Mouse (Mus musculus) left cerebral cortex, adult 2 months (tissue): ENCODE results near the gene Bank1. TPM values are rescaled to one million over a fixed set of nuclear protein-coding genes. Genes with fewer than 3 reads are reported as not detected.

ENCODE experiments used
- DNase-seq, 2 experiments: peaks; one replicate each; pipeline ENCODE4 v3.0.0; 2021 to 2022; ENCODE audit warnings: low spot score in 2 of 2, mixed read lengths in 1 of 2; ENCODE audit errors: extremely low spot score in 1 of 2
- H3K27ac ChIP-seq: fragments of 200-600 bp; 2 replicates; pipeline ENCODE4 v1.8.1; 2022
- H3K4me3 ChIP-seq: fragments of 200-600 bp; 2 replicates; pipeline ENCODE4 v1.8.1; 2022
- CTCF ChIP-seq: fragments of 200-600 bp; IDR thresholded peaks from 2 replicates; pipeline ENCODE4 v1.8.1; 2022; ENCODE audit warnings: antibody characterized with exemption, mild to moderate bottlenecking, moderate library complexity
- intact Hi-C: fragments of 180-260 bp; cut with DNase I; formaldehyde crosslinking; loops from one replicate; pipeline ENCODE4 v1.15.1; 2025
- total RNA-seq, 2 experiments: library from RNA; stranded (reverse); gene quantifications; 2 replicates each; pipeline ENCODE4 v1.2.3; 2021

The Bank1 gene
- total RNA-seq, 2 experiments from 2014 or later: 0.97 to 1.3 TPM

GRCm38 (mm10) chr3:136247331-136247730, 78.5 kb downstream of the Bank1 start:
- no peak for DNase-seq
- TF ChIP-seq CTCF: no peak
- Histone ChIP-seq H3K4me3 (no peak overlapping the region), H3K27ac (no peak overlapping the region)
- intact Hi-C loops: no loop called here

GRCm38 (mm10) chr3:136244931-136245330, 80.9 kb downstream of the Bank1 start:
- intact Hi-C loops: no loop called here
- no peak for DNase-seq
- no peak for TF ChIP-seq CTCF
- Histone ChIP-seq H3K4me3 (no peak overlapping the region), H3K27ac (no peak overlapping the region)

- intact Hi-C loops: no loop called here
- Histone ChIP-seq H3K27ac (no peak overlapping the region), H3K4me3 (no peak overlapping the region)
- DNase-seq: no peak
- TF ChIP-seq CTCF: no peak
These were observed 87.1 kb downstream of the Bank1 start for GRCm38 (mm10) chr3:136238790-136239189.

DNA sequence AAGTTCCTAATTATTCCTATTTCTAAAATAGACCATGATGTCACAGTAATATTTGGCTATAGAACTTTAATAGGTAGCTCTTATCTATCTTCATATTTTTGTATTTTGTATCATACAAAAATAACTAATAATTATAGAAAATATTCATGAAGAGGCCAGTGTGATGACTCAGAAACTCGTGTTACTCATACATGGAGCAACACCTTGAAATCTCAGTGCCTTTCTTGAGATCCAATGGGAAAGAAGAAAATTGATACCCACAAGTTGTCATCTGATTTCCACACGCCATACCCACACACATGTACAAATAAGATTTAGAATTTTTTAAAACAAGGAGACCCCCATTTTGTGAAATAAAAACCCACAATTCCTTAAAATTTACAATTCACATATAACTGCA, 92.4 kb downstream of the Bank1 start:
- H3K4me3 ChIP-seq: no peak overlapping the region
- intact Hi-C loops: no loop called here
- TF ChIP-seq CTCF: no peak
- DNase-seq: no peak
- H3K27ac ChIP-seq: no peak overlapping the region

DNA sequence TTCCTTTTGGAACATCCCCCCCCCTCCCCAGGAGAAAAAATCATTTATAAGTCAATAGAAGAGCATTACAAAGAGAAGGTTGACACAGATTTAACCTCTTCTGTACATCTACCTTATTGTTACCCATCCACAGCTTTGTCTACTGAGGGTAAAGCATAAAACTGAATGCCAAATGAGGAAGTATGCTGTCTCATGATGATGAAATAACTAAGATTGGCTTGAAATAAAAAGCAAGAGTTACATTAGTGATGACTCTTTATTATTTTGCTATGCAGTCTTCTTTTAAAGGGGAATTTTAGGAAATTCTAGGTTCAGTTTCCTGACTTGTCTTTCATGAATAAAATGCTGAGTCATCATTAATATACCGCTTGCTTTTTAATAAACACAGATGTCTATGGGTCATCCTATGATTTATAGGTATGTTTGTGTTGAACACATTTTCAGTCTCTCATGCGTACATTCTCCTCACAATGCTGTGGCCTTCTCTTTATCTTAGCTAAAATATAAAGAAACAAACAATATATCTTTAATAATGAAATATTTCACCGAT, 95.2 kb downstream of the Bank1 start:
- DNase-seq: no peak
- intact Hi-C loops: no loop called here

GRCm38 (mm10) chr3:136189661-136190228, 136.1 kb downstream of the Bank1 start:
- DNase-seq: no peak
- TF ChIP-seq CTCF: no peak
- no peak overlapping the region for H3K4me3 ChIP-seq
- no peak overlapping the region for H3K27ac ChIP-seq
- intact Hi-C loops: no loop called here

More for the DNA sequence above, 95.2 kb downstream of the Bank1 start:
- Histone ChIP-seq H3K4me3 (no peak overlapping the region), H3K27ac (no peak overlapping the region)
- TF ChIP-seq CTCF: no peak

DNA sequence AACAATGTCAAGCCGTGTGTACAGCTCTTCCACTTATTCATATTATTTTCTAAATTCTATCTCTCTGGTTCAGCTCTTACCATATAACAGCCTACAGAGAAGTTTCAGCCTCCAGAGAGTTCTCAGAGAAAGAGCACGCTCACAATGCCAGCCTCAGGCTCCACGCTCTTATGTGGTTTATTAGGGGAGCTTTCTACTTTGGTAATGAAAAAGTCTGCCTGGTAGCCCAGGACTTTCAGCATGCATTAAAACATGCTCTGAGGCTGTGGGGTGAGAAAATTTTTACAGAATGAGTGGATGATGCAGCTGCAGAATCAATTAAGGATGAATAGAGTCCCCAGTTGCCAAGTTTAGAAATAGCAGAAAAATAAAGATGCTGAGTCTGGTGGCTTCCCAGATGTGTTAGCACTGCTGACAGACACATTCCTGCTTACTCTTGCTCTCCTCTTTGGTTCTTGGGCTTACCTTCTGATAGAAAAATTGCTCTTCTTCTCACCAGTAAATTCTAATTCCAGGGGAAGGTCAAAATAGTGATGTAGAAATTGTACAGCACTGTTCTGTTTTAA, 139.2 kb downstream of the Bank1 start:
- intact Hi-C loops: no loop called here
- Histone ChIP-seq H3K4me3 (no peak overlapping the region), H3K27ac (no peak overlapping the region)
- TF ChIP-seq CTCF: no peak
- no peak for DNase-seq

DNA sequence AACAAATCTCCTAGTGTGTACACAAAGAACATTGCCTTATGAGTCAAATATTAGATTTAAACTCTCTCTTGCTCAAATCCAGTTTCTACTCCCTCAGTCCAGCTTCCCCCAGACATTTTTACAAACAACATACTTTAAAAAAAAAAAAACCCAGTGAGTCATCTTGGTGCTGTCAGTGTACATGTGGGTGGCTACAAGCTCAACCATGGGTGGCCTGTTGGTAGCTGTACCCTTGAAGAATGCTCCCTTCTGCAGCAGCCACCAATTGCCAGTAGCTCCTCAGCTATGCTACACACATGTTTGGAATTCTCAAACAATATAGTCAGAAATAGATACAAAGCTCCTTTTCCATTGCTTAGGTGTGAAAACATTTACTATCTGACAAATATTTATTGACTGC, 154.2 kb downstream of the Bank1 start:
- no peak for TF ChIP-seq CTCF
- intact Hi-C loops: no loop called here
- Histone ChIP-seq H3K4me3 (no peak overlapping the region), H3K27ac (no peak overlapping the region)
- DNase-seq: no peak

GRCm38 (mm10) chr3:136168071-136168470, 157.8 kb downstream of the Bank1 start:
- intact Hi-C loops: loop anchor here (10.0 kb wide), 4 partner anchors 123 to 287 kb away; partner anchors contain the start of gene Bank1
- DNase-seq: no peak
- no peak for TF ChIP-seq CTCF
- H3K4me3 ChIP-seq: no peak overlapping the region
- H3K27ac ChIP-seq: no peak overlapping the region

- Histone ChIP-seq H3K27ac (no peak overlapping the region), H3K4me3 (no peak overlapping the region)
- DNase-seq: no peak
- intact Hi-C loops: loop anchor here (10.0 kb wide), 4 partner anchors 122 to 288 kb away; partner anchors contain the start of gene Bank1
- TF ChIP-seq CTCF: no peak
These were observed 159.2 kb downstream of the Bank1 start for GRCm38 (mm10) chr3:136166671-136167070.

DNA sequence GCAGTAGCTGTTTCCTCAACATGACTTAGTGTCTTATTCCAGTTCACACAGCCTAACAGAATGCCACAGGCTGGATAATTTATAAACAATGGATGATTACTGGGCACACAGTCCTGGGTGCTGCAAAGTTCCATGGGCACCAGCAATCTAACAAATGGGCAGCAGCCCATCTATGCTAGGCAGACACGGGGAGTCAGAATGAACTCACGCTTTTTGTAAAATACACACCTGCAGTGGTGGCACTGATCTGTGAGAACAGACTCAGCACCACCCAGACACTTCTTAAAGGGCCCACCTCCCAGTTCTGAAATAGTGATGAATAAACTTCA, 159.9 kb downstream of the Bank1 start:
- no peak for DNase-seq
- no peak overlapping the region for H3K4me3 ChIP-seq
- no peak for TF ChIP-seq CTCF
- H3K27ac ChIP-seq: peak overlapping the region; percentile 46; the same call in 1 of the 2 replicates
- intact Hi-C loops: loop anchor here (10.0 kb wide), 4 partner anchors 121 to 289 kb away; partner anchors contain the start of gene Bank1

DNA sequence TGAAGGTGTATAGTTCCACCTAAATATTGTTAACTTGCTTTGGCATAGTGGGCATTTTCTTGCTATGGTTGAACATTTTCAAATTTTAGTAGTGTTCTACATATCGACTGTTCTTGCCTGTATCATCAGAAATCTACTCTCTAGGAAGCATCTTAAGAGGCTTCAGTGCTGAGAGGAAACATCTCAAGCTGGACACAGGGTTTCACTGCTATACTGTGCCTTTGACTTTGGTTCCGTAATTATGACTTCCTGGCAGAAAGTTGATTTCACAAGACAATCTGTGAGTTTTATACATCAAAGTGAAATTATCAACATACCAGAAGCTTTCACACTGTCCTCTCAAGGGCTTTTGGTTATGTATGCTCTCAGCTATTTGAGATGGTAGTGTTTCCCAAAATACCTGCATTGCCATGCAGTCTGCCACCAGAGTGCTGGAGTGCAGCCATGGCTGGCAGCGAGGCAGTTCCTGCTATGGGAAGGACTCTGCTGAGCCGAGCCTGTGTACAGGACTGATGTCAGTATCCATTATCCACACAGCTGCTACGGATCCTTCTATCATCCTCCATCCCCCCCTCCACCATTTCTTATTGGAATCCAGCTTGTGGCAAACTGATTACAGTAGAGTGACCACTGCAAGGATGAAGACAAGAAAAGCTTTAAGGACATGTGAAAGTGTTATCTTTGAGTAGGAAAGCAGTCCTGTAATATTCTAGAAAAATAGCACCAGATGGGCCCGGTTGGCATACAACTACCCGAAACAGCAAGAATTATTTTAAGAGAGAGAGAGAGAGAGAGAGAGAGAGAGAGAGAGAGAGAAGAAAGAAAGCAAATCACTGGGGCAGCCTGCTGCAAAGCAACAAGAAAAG, 160.5 kb downstream of the Bank1 start:
- peak overlapping the region; percentile 46 for H3K27ac ChIP-seq
- TF ChIP-seq CTCF: no peak; the same call in 1 of the 2 replicates
- no peak overlapping the region for H3K4me3 ChIP-seq
- peak; percentile 24 to 67 for DNase-seq
- intact Hi-C loops: loop anchor here (10.0 kb wide), 4 partner anchors 121 to 289 kb away; partner anchors contain the start of gene Bank1
